Mouse (Mus musculus): Measurements from ENCODE around the gene 9230112D13Rik. TPM values are rescaled to one million over a fixed set of nuclear protein-coding genes. Genes with fewer than 3 reads are reported as not detected.

Gene 9230112D13Rik
- polyA plus RNA-seq, 1 experiment from 2014 or later, result not detected

- Histone ChIP-seq H3K4me1 (ENCODE audit: control insufficient read depth, insufficient read depth, low read length) (peaks cover 19% of the 10 kb centered on the region), H3K27me3 (replicated peaks; ENCODE audit: control insufficient read depth, insufficient read depth, low read length) (no peaks in the 10 kb centered on the region), H3K36me3 (ENCODE audit: control insufficient read depth, insufficient read depth, low read length) (no peaks in the 10 kb centered on the region), H3K9me3 (replicated peaks; ENCODE audit: control insufficient read depth, low read length) (no peaks in the 10 kb centered on the region), H3K4me3 (ENCODE audit: low read depth, low read length) (no peak overlapping the region), H3K4me2 (ENCODE audit: low read length) (no peak overlapping the region), H3K9ac (ENCODE audit: low read length) (no peak overlapping the region), H3K27ac (ENCODE audit: low read depth, low read length) (no peak overlapping the region)
- DNase-seq (ENCODE audit: low spot score), result no peak
- WGBS, result 84% methylated on average over 3 of the region's 3 CpGs
- ATAC-seq, result no peak
These were observed 25.3 kb downstream of the 9230112D13Rik start for GRCm38 (mm10) chr14:34497346-34497745.

- ATAC-seq (no peak), DNase-seq (ENCODE audit: low spot score) (no peak)
- 90% methylated on average over 3 of the region's 3 CpGs for WGBS
These were observed 28.9 kb downstream of the 9230112D13Rik start for GRCm38 (mm10) chr14:34493682-34494081.

DNA sequence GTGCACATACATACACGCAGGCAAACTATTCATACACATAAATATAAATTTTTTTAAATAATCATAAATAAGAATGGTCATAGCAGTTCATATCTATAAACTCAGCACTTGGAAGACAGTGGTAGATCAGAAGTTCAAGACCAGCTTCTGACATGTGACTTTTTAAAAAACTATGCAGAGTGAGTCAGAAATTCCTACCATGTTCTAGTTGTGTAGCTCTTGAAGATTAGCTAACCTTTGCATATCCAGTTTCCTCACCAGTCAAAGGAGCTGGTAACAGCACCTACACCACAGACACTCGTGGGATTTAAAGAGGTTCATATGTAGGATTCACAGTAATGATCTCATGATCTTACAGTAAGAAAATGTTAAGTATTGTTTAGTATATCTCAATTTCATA is 29.9 kb downstream of the 9230112D13Rik start:
- Histone ChIP-seq H3K27ac (ENCODE audit: low read depth, low read length) (no peak overlapping the region), H3K9ac (ENCODE audit: low read length) (no peak overlapping the region), H3K36me3 (ENCODE audit: control insufficient read depth, insufficient read depth, low read length) (no peaks in the 10 kb centered on the region), H3K27me3 (replicated peaks; ENCODE audit: control insufficient read depth, insufficient read depth, low read length) (no peaks in the 10 kb centered on the region), H3K9me3 (replicated peaks; ENCODE audit: control insufficient read depth, low read length) (no peaks in the 10 kb centered on the region), H3K4me1 (ENCODE audit: control insufficient read depth, insufficient read depth, low read length) (no peaks in the 10 kb centered on the region), H3K4me2 (ENCODE audit: low read length) (no peak overlapping the region), H3K4me3 (ENCODE audit: low read depth, low read length) (no peak overlapping the region)
- ATAC-seq (no peak), DNase-seq (ENCODE audit: low spot score) (no peak)
- 92% methylated on average over 2 of the region's 2 CpGs for WGBS

More at GRCm38 (mm10) chr14:34493682-34494081, 28.9 kb downstream of the 9230112D13Rik start:
- Histone ChIP-seq H3K4me1 (ENCODE audit: control insufficient read depth, insufficient read depth, low read length) (no peaks in the 10 kb centered on the region), H3K4me3 (ENCODE audit: low read depth, low read length) (no peak overlapping the region), H3K9ac (ENCODE audit: low read length) (no peak overlapping the region), H3K27me3 (replicated peaks; ENCODE audit: control insufficient read depth, insufficient read depth, low read length) (no peaks in the 10 kb centered on the region), H3K27ac (ENCODE audit: low read depth, low read length) (no peak overlapping the region), H3K4me2 (ENCODE audit: low read length) (no peak overlapping the region), H3K9me3 (replicated peaks; ENCODE audit: control insufficient read depth, low read length) (no peaks in the 10 kb centered on the region), H3K36me3 (ENCODE audit: control insufficient read depth, insufficient read depth, low read length) (no peaks in the 10 kb centered on the region)

DNA sequence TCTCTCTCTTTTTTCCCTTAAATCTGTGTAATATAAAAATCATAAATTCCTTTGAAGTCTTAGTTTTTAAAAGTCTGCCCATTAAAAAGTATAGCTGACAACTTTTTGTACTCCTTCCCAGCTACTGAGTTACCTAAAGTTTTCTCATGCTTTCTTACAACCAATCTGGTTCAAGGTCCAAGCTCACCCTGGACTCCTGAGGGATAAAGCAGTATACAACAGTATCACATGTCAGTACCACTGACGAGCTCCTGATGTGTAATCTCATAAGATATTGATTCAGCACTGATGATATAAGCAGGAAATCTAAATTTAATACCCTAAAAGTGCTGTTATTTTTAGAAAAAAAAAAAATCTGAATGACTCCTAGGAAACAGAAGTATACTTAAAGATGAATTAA is 31.6 kb downstream of the 9230112D13Rik start:
- no peak overlapping the region for H3K27ac ChIP-seq (ENCODE audit: low read depth, low read length)
- no peaks in the 10 kb centered on the region for H3K9me3 ChIP-seq (replicated peaks; ENCODE audit: control insufficient read depth, low read length)
- H3K36me3 ChIP-seq (ENCODE audit: control insufficient read depth, insufficient read depth, low read length), result no peaks in the 10 kb centered on the region
- no peak overlapping the region for H3K9ac ChIP-seq (ENCODE audit: low read length)
- ATAC-seq, result no peak
- H3K4me2 ChIP-seq (ENCODE audit: low read length), result no peak overlapping the region
- DNase-seq (ENCODE audit: low spot score), result no peak
- WGBS, result 78% methylated on average over 1 of the region's 1 CpGs
- no peaks in the 10 kb centered on the region for H3K4me1 ChIP-seq (ENCODE audit: control insufficient read depth, insufficient read depth, low read length)
- H3K27me3 ChIP-seq (replicated peaks; ENCODE audit: control insufficient read depth, insufficient read depth, low read length), result no peaks in the 10 kb centered on the region
- no peak overlapping the region for H3K4me3 ChIP-seq (ENCODE audit: low read depth, low read length)

- Histone ChIP-seq H3K27ac (ENCODE audit: low read depth, low read length) (no peak overlapping the region), H3K9ac (ENCODE audit: low read length) (no peak overlapping the region), H3K9me3 (replicated peaks; ENCODE audit: control insufficient read depth, low read length) (no peaks in the 10 kb centered on the region), H3K4me2 (ENCODE audit: low read length) (no peak overlapping the region), H3K27me3 (replicated peaks; ENCODE audit: control insufficient read depth, insufficient read depth, low read length) (no peaks in the 10 kb centered on the region), H3K36me3 (ENCODE audit: control insufficient read depth, insufficient read depth, low read length) (no peaks in the 10 kb centered on the region), H3K4me3 (ENCODE audit: low read depth, low read length) (no peak overlapping the region), H3K4me1 (ENCODE audit: control insufficient read depth, insufficient read depth, low read length) (0 out of 2 replicates have a peak, but pooled peaks cover 5% of the 10 kb centered on the region)
- WGBS, result 82% methylated on average over 2 of the region's 2 CpGs
- ATAC-seq (no peak), DNase-seq (ENCODE audit: low spot score) (no peak)
These were observed 32.7 kb downstream of the 9230112D13Rik start for GRCm38 (mm10) chr14:34489928-34490327.

- H3K4me1 ChIP-seq (ENCODE audit: control insufficient read depth, insufficient read depth, low read length), result 0 out of 2 replicates have a peak, but pooled peaks cover 14% of the 10 kb centered on the region
- H3K4me2 ChIP-seq (ENCODE audit: low read length), result no peak overlapping the region
- no peak overlapping the region for H3K4me3 ChIP-seq (ENCODE audit: low read depth, low read length)
- WGBS, result 54% methylated on average over 8 of the region's 8 CpGs
- no peak overlapping the region for H3K9ac ChIP-seq (ENCODE audit: low read length)
- no peak overlapping the region for H3K27ac ChIP-seq (ENCODE audit: low read depth, low read length)
- H3K36me3 ChIP-seq (ENCODE audit: control insufficient read depth, insufficient read depth, low read length), result no peaks in the 10 kb centered on the region
- ATAC-seq (no peak), DNase-seq (ENCODE audit: low spot score) (no peak)
- H3K9me3 ChIP-seq (replicated peaks; ENCODE audit: control insufficient read depth, low read length), result no peaks in the 10 kb centered on the region
- no peaks in the 10 kb centered on the region for H3K27me3 ChIP-seq (replicated peaks; ENCODE audit: control insufficient read depth, insufficient read depth, low read length)
These were observed 36.4 kb downstream of the 9230112D13Rik start for GRCm38 (mm10) chr14:34486169-34486568.

- no peak overlapping the region for H3K4me2 ChIP-seq (ENCODE audit: low read length)
- H3K27ac ChIP-seq (ENCODE audit: low read depth, low read length), result peak overlapping the region; percentile 5; the same call in 1 of the 2 replicates
- H3K9ac ChIP-seq (ENCODE audit: low read length), result no peak overlapping the region
- H3K9me3 ChIP-seq (replicated peaks; ENCODE audit: control insufficient read depth, low read length), result no peaks in the 10 kb centered on the region
- no peak for DNase-seq (ENCODE audit: low spot score)
- WGBS, result 50% methylated on average over 6 of the region's 6 CpGs
- 0 out of 2 replicates have a peak, but pooled peaks cover 14% of the 10 kb centered on the region for H3K4me1 ChIP-seq (ENCODE audit: control insufficient read depth, insufficient read depth, low read length)
- ATAC-seq, result peak; percentile 71
- H3K36me3 ChIP-seq (ENCODE audit: control insufficient read depth, insufficient read depth, low read length), result no peaks in the 10 kb centered on the region
- no peaks in the 10 kb centered on the region for H3K27me3 ChIP-seq (replicated peaks; ENCODE audit: control insufficient read depth, insufficient read depth, low read length)
- H3K4me3 ChIP-seq (ENCODE audit: low read depth, low read length), result no peak overlapping the region
These were observed 38.9 kb downstream of the 9230112D13Rik start for GRCm38 (mm10) chr14:34483469-34484341.

GRCm38 (mm10) chr14:34471591-34471990 is 51.0 kb downstream of the 9230112D13Rik start:
- Histone ChIP-seq H3K9ac (ENCODE audit: low read length) (no peak overlapping the region), H3K27ac (ENCODE audit: low read depth, low read length) (no peak overlapping the region), H3K4me1 (ENCODE audit: control insufficient read depth, insufficient read depth, low read length) (no peaks in the 10 kb centered on the region), H3K36me3 (ENCODE audit: control insufficient read depth, insufficient read depth, low read length) (no peaks in the 10 kb centered on the region), H3K27me3 (replicated peaks; ENCODE audit: control insufficient read depth, insufficient read depth, low read length) (no peaks in the 10 kb centered on the region), H3K9me3 (replicated peaks; ENCODE audit: control insufficient read depth, low read length) (no peaks in the 10 kb centered on the region), H3K4me2 (ENCODE audit: low read length) (no peak overlapping the region), H3K4me3 (ENCODE audit: low read depth, low read length) (no peak overlapping the region)
- DNase-seq (ENCODE audit: low spot score) (no peak), ATAC-seq (no peak)

DNA sequence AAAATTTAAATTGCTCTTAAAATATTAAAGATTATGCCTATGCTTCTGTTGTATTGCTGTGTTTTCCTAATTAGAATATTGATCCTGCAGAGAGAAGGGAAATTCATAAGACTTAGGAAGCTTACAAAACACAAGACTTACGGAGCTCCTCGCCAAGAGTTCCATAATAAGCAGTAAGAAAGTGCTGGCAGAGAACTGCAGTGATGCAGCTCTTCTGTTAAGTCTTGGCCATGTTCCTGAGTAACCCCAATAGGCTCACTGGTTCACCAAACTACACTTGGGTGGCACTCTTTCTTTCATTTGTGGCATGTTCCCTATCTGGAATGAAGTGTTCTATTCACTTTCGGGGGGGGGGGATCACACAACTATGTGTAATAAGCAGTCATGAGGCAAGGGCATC is 56.3 kb downstream of the 9230112D13Rik start:
- peak; percentile 59 for DNase-seq (ENCODE audit: low spot score)
- no peaks in the 10 kb centered on the region for H3K4me1 ChIP-seq (ENCODE audit: control insufficient read depth, insufficient read depth, low read length)

More for the DNA sequence above, 56.3 kb downstream of the 9230112D13Rik start:
- Histone ChIP-seq H3K36me3 (ENCODE audit: control insufficient read depth, insufficient read depth, low read length) (no peaks in the 10 kb centered on the region), H3K9ac (ENCODE audit: low read length) (no peak overlapping the region), H3K4me2 (ENCODE audit: low read length) (no peak overlapping the region), H3K27ac (ENCODE audit: low read depth, low read length) (no peak overlapping the region; the same call in 1 of the 2 replicates), H3K27me3 (replicated peaks; ENCODE audit: control insufficient read depth, insufficient read depth, low read length) (no peaks in the 10 kb centered on the region), H3K9me3 (replicated peaks; ENCODE audit: control insufficient read depth, low read length) (no peaks in the 10 kb centered on the region), H3K4me3 (ENCODE audit: low read depth, low read length) (no peak overlapping the region)
- ATAC-seq, result no peak
- 57% methylated on average over 3 of the region's 3 CpGs for whole genome bisulfite sequencing
